Mouse (Mus musculus): ENCODE measurements around the gene 4930535I16Rik. TPM values are rescaled to one million over a fixed set of nuclear protein-coding genes. Genes with fewer than 3 reads are reported as not detected.

4930535I16Rik gene
- 0.32 TPM in 1 of 2 replicates, not detected in the other for polyA plus RNA-seq (2012)

DNA sequence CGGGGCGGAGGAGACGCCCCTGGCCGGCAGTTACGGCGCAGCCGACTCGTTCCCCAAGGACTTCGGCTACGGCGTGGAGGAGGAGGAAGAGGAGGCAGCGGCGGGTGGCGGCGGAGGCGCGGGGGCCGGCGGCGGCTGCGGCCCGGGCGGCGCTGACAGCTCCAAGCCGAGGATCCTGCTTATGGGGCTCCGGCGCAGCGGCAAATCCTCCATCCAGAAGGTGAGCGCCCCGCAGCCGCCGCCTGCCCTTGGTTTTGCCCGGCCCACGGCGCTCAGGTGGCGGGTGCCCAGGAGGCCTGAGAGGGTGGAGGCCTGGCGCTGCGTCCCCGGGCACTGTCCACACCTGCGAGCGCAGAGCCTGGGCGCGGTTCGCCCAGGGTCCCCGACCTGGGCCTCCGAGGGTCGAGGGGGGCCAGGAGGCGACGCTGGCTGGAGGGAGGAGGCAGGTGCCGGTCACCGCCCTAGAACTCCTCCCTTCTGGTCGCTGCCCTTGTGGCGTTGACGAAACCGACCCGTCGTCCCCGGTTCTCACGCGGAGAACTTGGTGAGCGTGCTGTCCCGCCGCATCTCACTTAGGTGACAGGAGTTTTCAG is at the start of gene 4930535I16Rik:
4930535I16Rik (minus strand) TSS at position 475 of the 593 bp plus-strand sequence.
- TF ChIP-seq GATA1 (IDR thresholded peaks at IDR 0.05; ENCODE audit: low read length), result no peak

DNA sequence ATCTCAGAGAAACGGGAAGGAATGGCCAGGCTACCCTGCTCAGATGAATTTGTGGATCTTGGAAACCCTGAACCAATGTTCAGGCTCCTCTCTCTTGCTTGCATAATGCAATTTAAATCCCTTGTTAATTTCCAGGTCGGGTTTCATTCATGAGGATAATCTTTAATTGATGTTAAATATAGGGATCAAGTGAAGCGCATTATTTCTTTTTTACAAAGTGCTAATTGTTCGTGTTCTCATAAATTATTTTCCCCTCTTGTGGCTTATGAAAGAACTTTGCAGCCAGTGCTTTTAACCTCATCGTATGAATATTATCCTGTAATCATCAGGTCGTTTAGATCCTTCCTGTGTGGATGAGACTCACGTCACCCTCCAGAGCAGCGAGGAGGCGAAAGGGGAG is 44.9 kb upstream of the 4930535I16Rik start:
- TF ChIP-seq GATA1 (IDR thresholded peaks at IDR 0.05; ENCODE audit: low read length), result no peak

DNA sequence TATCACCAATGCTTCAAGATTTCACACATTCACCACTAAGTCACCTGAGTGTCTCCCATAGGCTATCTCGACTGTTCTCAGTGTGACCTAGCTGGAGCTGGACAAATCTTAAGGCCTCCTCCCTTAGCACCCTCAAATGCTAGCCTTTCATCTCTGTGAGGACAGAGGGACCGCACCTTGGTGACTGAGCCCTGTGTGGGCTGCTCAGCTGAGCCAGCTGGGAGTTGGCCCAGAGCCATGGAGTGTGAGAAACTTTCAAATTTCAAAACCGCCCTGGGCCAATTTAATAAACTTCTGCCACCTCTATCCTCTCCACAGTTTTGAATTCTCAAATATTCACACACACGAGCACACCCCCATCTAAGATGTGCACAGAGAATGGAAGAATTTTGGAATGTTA is 43.1 kb upstream of the 4930535I16Rik start:
- TF ChIP-seq GATA1 (IDR thresholded peaks at IDR 0.05; ENCODE audit: low read length), result no peak

GRCm38 (mm10) chr4:123957891-123958290 is 40.1 kb upstream of the 4930535I16Rik start:
- TF ChIP-seq GATA1 (IDR thresholded peaks at IDR 0.05; ENCODE audit: low read length), result no peak

DNA sequence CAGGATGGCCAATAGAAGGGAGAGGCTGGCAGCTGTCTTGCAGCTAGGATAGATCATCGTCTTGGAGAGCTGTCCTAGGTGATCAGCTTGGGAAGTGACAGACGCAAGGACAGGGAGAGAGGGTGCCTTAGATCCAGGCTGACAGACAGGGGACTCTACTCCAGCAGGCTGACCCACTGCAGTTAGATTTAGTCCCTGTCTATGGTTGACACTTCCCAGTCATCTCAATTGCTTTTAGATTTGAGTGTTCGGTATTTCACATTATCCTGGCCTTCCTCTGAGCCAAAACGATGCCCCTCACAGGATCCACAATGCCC is 39.6 kb upstream of the 4930535I16Rik start:
- no peak for TF ChIP-seq GATA1 (IDR thresholded peaks at IDR 0.05; ENCODE audit: low read length)

DNA sequence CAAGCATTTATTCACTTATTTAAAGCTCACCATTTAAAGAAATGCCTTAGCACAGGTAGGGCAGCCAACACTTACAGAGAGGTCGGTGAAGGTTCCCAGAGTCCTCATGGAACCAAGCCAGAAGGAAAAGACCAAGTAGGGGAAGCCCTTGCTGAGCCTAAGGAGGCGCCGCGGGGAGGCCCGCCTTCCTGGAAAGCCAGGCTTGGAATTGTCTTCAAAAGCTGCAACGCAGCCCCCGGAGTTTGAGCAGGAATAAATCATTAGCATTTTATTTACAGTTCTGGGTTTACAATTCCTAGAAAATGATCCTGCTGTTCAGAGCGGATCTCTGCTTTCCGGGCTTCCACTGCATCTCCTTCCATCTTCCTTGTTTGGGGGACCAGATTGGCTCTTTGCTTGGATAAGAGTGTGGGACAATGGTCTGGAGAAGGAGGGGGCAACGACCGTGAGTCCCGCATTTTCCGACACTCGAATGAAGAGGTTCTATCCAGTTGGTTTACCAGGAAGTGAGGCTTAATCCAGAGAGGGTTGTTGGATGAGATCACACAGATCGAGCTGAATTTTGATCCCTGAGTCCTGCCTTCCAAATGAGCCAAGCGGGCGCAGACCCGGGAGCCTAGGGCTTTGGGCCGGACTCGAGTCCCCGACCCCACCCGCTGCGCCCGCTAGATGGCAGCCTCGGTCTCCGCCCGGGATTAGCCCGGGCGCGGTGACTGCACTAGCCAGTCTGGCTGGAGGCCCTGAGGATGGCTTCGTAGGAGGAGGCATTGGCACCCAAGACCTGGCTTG is 39.1 kb upstream of the 4930535I16Rik start:
- TF ChIP-seq GATA1 (IDR thresholded peaks at IDR 0.05; ENCODE audit: low read length), result no peak

DNA sequence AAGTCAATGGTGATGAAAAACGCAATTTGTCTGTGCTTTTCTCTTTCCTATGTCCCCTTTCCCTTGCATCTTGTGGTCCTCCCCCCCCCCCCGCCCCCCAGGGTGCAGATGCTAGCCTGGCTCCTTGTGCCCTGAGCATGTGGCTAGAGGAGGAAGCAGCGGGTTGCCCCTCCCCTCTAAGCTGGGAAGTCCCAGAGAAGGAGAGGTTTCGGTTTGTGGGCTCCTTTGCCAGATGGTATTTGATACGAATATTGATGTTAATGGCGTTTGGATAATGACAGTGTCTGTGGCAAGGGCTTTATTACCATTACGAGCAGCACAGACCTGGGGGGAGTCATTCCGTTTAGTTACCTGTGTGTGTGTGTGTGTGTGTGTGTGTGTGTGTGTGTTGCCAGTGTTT is 34.2 kb upstream of the 4930535I16Rik start:
- TF ChIP-seq GATA1 (IDR thresholded peaks at IDR 0.05; ENCODE audit: low read length), result no peak

- TF ChIP-seq GATA1 (IDR thresholded peaks at IDR 0.05; ENCODE audit: low read length), result no peak
Observed at GRCm38 (mm10) chr4:123949649-123950048, 31.8 kb upstream of the 4930535I16Rik start.

- no peak for TF ChIP-seq GATA1 (IDR thresholded peaks at IDR 0.05; ENCODE audit: low read length)
Observed at GRCm38 (mm10) chr4:123948901-123949300, 31.1 kb upstream of the 4930535I16Rik start.

DNA sequence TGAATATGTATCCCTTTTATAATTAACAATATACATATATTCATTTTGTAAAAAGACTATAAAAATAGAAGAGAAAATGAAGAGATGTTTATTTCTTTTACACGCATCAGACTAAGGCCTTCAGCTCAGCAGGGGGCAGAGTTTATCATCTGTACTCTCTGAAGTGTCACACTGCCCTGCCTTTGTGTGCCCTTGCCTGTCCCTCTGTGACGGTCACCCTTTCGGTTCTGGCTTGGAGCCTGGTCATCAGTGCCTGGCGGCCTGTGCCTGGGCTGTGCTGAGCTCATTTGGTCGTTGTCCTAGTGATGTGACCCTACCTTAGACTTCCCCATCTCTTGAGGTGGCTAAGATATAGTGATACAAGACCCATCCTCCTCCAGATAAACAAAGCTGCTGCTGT is 29.3 kb upstream of the 4930535I16Rik start:
- TF ChIP-seq GATA1 (IDR thresholded peaks at IDR 0.05; ENCODE audit: low read length), result no peak

DNA sequence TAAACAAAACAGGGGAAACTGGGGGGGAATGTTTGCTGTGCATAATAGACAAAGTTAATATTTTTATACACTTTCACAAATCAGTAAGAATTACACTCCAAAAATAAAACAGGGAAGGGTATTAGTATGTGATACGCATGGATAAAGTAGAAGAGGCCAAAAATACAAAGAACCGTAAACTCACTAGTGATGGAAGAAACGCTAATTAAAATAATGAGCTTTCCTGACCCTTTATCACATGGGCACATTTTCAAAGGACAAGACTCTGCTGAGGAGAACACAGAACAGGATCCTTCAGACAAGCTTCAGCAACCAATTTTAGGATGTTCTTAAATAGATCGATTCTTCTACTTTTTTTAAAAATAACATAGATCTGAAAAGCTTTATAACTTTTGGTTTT is 28.9 kb upstream of the 4930535I16Rik start:
- TF ChIP-seq GATA1 (IDR thresholded peaks at IDR 0.05; ENCODE audit: low read length), result no peak

DNA sequence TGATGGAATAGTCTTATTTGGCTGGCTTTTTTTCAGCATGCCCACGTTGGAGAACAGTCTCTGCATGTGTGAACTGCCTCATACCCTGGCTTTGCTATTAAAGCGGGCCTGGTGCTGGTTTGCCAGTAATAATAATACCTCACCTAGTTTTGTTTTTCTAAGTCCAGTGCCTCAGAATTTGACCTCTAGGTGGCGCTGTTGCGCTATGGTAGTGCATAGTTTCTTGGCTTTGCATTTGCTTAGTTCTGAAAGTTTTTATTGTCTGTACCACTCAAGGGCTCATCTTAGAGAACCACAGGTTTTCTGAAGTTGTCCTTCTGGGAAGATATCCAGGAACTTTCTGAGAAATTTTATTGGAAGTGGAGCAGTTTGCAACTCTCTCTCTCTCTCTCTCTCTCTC is 22.0 kb upstream of the 4930535I16Rik start:
- TF ChIP-seq GATA1 (IDR thresholded peaks at IDR 0.05; ENCODE audit: low read length), result no peak

DNA sequence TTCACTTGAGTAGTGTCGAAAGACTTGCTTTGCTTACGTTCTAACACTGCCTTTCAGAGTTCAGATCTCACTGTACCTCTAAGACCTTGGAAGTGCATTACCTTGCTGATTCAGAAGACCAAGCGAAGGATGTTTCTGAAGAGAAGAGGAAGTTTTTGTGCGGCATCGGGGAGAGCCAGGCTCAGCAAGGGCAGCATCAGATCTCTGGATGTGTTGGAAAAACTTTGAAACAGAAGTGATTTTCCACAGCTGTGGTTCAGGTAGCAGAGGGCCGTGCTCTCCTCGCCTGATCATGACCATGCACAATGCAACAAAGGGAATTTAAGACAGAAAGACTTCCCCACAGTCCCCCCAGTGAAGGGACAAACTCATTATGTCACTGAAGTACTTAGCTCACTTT is 18.2 kb upstream of the 4930535I16Rik start:
- no peak for TF ChIP-seq GATA1 (IDR thresholded peaks at IDR 0.05; ENCODE audit: low read length)

GRCm38 (mm10) chr4:123934306-123934705 is 16.5 kb upstream of the 4930535I16Rik start:
- TF ChIP-seq GATA1 (IDR thresholded peaks at IDR 0.05; ENCODE audit: low read length), result no peak

DNA sequence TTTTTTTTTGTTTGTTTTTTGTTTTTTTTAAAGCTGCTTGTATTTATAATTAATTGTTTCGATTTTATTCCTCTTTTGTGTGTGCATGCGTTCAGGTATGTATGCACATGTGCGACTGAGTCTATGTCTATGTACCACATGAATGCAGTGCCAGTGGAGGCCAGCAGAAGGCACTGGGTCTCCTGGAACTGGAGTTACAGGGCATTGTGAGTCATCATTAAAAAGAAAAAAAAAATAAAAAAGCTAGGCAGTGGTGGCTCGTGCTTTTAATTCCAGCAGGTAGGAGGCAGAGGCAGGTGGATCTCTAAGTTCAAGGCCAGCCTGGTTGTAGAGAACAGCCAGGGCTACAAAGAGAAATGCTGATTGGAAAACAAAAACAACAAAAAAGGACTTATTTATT is 12.2 kb upstream of the 4930535I16Rik start:
- no peak for TF ChIP-seq GATA1 (IDR thresholded peaks at IDR 0.05; ENCODE audit: low read length)

GRCm38 (mm10) chr4:123927961-123928360 is 10.1 kb upstream of the 4930535I16Rik start:
- TF ChIP-seq GATA1 (IDR thresholded peaks at IDR 0.05; ENCODE audit: low read length), result no peak

DNA sequence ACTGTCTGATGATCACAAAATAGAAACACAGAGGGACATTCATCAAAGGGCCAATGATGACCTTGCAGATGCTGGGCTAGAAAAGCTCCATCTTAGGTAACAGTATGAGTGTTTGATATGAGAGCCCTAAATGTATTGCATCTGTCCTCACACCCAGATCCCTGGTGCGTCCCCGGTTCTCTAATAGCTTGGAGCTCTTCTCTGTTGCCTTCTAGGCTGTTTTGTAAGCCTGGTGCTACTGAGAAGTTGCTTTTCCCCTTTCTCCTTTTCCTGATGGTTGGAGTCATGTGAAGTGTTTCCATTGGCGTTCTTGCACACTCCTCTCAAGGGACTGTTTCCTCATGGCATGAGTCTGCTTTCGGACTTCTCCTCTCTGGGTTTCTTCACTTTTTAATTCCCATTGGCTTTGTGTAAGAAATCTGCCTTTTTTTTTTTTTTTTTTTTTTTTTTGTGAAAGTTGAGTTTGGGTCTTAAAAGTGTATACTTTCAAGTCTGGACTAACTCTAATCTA is 3.3 kb upstream of the 4930535I16Rik start:
- TF ChIP-seq GATA1 (IDR thresholded peaks at IDR 0.05; ENCODE audit: low read length), result no peak

All from G1E-ER4 (cell line).